Mouse (Mus musculus): ENCODE measurements around the gene 1110017D15Rik.

- TF ChIP-seq POLR2A (IDR thresholded peaks at IDR 0.05; ENCODE audit: extremely low read depth, insufficient read depth, low read length), result no peak
- no peak for TF ChIP-seq CTCF (IDR thresholded peaks at IDR 0.05; ENCODE audit: extremely low read depth, insufficient read depth, low read length)
Observed at GRCm38 (mm10) chr4:41497046-41497445, 20.1 kb downstream of the 1110017D15Rik start.
